Mouse (Mus musculus) monocyte, adult 5-6 weeks (primary cell): ENCODE data around the gene Aarsd1. TPM values are rescaled to one million over a fixed set of nuclear protein-coding genes. Genes with fewer than 3 reads are reported as not detected.
"Not testable (repeated sequence)": the region's sequence is repeated elsewhere in the genome, so short reads cannot be mapped to it uniquely, and the experiment has no call there.

ENCODE experiments used
- ATAC-seq: fragments of 153-309, 156-312 bp; replicated peaks from 2 replicates; pipeline ENCODE4 v1.8.0; 2017; ENCODE audit warnings: mild to moderate bottlenecking; ENCODE audit not compliant: low TSS enrichment, insufficient number of reproducible peaks, severe bottlenecking, poor library complexity, low FRiP score
- total RNA-seq: library from RNA; stranded (forward); fragments of 200-1000, 200-491, 200-594 nt; gene quantifications from 3 replicates; pipeline ENCODE4 v1.2.3, GENCODE M21; 2017

Aarsd1 gene
- total RNA-seq, 1 experiment from 2014 or later = 15.4 TPM

GRCm38 (mm10) chr11:101418991-101419390 lies 1.6 kb upstream of the Aarsd1 start:
- no peak for ATAC-seq

GRCm38 (mm10) chr11:101416433-101417100 lies 848 bp downstream of the Aarsd1 start:
- ATAC-seq = no peak

- ATAC-seq = no peak
Measured at GRCm38 (mm10) chr11:101415306-101415705, 2.1 kb downstream of the Aarsd1 start.

- ATAC-seq = no peak
Measured at GRCm38 (mm10) chr11:101395110-101395509, 22.3 kb downstream of the Aarsd1 start.

GRCm38 (mm10) chr11:101381817-101382216 lies 35.6 kb downstream of the Aarsd1 start:
- no peak for ATAC-seq

GRCm38 (mm10) chr11:101378926-101379325 lies 38.5 kb downstream of the Aarsd1 start:
- ATAC-seq = no peak

GRCm38 (mm10) chr11:101378196-101378595 lies 39.2 kb downstream of the Aarsd1 start:
- not testable (repeated sequence) for ATAC-seq

- no peak for ATAC-seq
Measured at GRCm38 (mm10) chr11:101374421-101374938, 42.9 kb downstream of the Aarsd1 start.

GRCm38 (mm10) chr11:101370141-101370540 lies 47.3 kb downstream of the Aarsd1 start:
- ATAC-seq = no peak

- no peak for ATAC-seq
Measured at GRCm38 (mm10) chr11:101367326-101367935, 50.0 kb downstream of the Aarsd1 start, which contains the start of gene G6pc. Gene G6pc, plus strand, starts transcription at chr11:101367561.

- ATAC-seq = no peak
Measured at GRCm38 (mm10) chr11:101364531-101364931, 52.9 kb downstream of the Aarsd1 start.

- no peak for ATAC-seq
Measured at GRCm38 (mm10) chr11:101360651-101361113, 56.7 kb downstream of the Aarsd1 start.

- ATAC-seq = no peak
Measured at GRCm38 (mm10) chr11:101359776-101360175, 57.6 kb downstream of the Aarsd1 start.

GRCm38 (mm10) chr11:101357505-101358182 lies 59.8 kb downstream of the Aarsd1 start:
- no peak for ATAC-seq

Other genes with a start within 250 kb of the Aarsd1 start
- 0.21 to 0.95 TPM (median 0.68 TPM) in 3 replicates for gene Cntnap1, start 247.1 kb downstream of the Aarsd1 start, total RNA-seq
- 2.2 to 6.3 TPM (median 4.0 TPM) in 3 replicates for gene Plekhh3, start 246.3 kb downstream of the Aarsd1 start, total RNA-seq
- 0.38 TPM in 1 of 3 replicates, not detected in the others for gene Ccr10, start 242.2 kb downstream of the Aarsd1 start, total RNA-seq
- gene Ezh1, start 191.2 kb downstream of the Aarsd1 start, total RNA-seq = 30.2 to 66.9 TPM (median 42.6 TPM) in 3 replicates
- not detected in 3 replicates for gene Ramp2, start 171.6 kb downstream of the Aarsd1 start, total RNA-seq
- gene Vps25, start 163.9 kb downstream of the Aarsd1 start, total RNA-seq = 42.7 to 62.9 TPM (median 53.8 TPM) in 3 replicates
- gene Wnk4, start 157.0 kb downstream of the Aarsd1 start, total RNA-seq = 0.11 to 1.7 TPM (median 0.19 TPM) in 3 replicates
- gene Cntd1, start 138.6 kb downstream of the Aarsd1 start, total RNA-seq = 1.8 to 3.2 TPM in 2 of 3 replicates, not detected in the other
- gene Coa3, start 138.5 kb downstream of the Aarsd1 start, total RNA-seq = 18.8 to 43.1 TPM (median 26.8 TPM) in 3 replicates
- gene Becn1, start 115.3 kb downstream of the Aarsd1 start, total RNA-seq = 266 to 274 TPM (median 274 TPM) in 3 replicates
- gene Psme3, start 101.4 kb downstream of the Aarsd1 start, total RNA-seq = 51.0 to 74.7 TPM (median 73.3 TPM) in 3 replicates
- gene Aoc2, start 92.6 kb downstream of the Aarsd1 start, total RNA-seq = 0.53 to 3.6 TPM (median 1.8 TPM) in 3 replicates
- gene Aoc3, start 87.0 kb downstream of the Aarsd1 start, total RNA-seq = not detected in 3 replicates
- gene G6pc, start 50.1 kb downstream of the Aarsd1 start, total RNA-seq = not detected in 3 replicates
- gene Gm27029, start 7.2 kb upstream of the Aarsd1 start, total RNA-seq = 5.1 TPM in 1 of 3 replicates, not detected in the others
- 5.2 to 9.8 TPM (median 8.1 TPM) in 3 replicates for gene Rundc1, start 7.5 kb upstream of the Aarsd1 start, total RNA-seq
- gene Ptges3l, start 7.7 kb upstream of the Aarsd1 start, total RNA-seq = 2.7 TPM in 1 of 3 replicates, not detected in the others
- 465 to 1,168 TPM (median 1,010 TPM) in 3 replicates for gene Rpl27, start 24.7 kb upstream of the Aarsd1 start, total RNA-seq
- gene Ifi35, start 30.8 kb upstream of the Aarsd1 start, total RNA-seq = 65.6 to 68.1 TPM (median 67.1 TPM) in 3 replicates
- not detected in 3 replicates for gene Rnd2, start 47.4 kb upstream of the Aarsd1 start, total RNA-seq
- gene Vat1, start 48.6 kb upstream of the Aarsd1 start, total RNA-seq = 13.9 to 14.1 TPM (median 13.9 TPM) in 3 replicates
- gene Brca1, start 134.3 kb upstream of the Aarsd1 start, total RNA-seq = 2.9 to 8.0 TPM (median 5.2 TPM) in 3 replicates
- 67.9 to 104 TPM (median 83.1 TPM) in 3 replicates for gene Nbr1, start 134.5 kb upstream of the Aarsd1 start, total RNA-seq
- 10.7 to 18.1 TPM (median 15.4 TPM) in 3 replicates for gene Tmem106a, start 164.6 kb upstream of the Aarsd1 start, total RNA-seq
- not detected in 3 replicates for gene Gm11634, start 181.6 kb upstream of the Aarsd1 start, total RNA-seq
- 9.4 to 22.4 TPM (median 18.2 TPM) in 3 replicates for gene Rdm1, start 209.6 kb upstream of the Aarsd1 start, total RNA-seq
- gene Arl4d, start 247.9 kb upstream of the Aarsd1 start, total RNA-seq = 19.6 to 120 TPM (median 27.2 TPM) in 3 replicates